Mouse (Mus musculus) spleen, adult 2 months (tissue): ENCODE results near the gene Brca1.
"Not testable (repeated sequence)": the region's sequence is repeated elsewhere in the genome, so short reads cannot be mapped to it uniquely, and the experiment has no call there.

ENCODE experiments used
- CTCF ChIP-seq: fragments of 200-500 bp; IDR thresholded peaks from 2 replicates; pipeline ENCODE4 v1.5.1; 2011; ENCODE audit warnings: mild to moderate bottlenecking, inconsistent platforms; ENCODE audit not compliant: insufficient read depth, insufficient read length, insufficient replicate concordance; ENCODE audit errors: extremely low read depth
- POLR2A ChIP-seq: fragments of 200-500 bp; IDR thresholded peaks from 2 replicates; pipeline ENCODE4 v1.6.1; 2011; ENCODE audit warnings: low read depth, low read length, inconsistent platforms

DNA sequence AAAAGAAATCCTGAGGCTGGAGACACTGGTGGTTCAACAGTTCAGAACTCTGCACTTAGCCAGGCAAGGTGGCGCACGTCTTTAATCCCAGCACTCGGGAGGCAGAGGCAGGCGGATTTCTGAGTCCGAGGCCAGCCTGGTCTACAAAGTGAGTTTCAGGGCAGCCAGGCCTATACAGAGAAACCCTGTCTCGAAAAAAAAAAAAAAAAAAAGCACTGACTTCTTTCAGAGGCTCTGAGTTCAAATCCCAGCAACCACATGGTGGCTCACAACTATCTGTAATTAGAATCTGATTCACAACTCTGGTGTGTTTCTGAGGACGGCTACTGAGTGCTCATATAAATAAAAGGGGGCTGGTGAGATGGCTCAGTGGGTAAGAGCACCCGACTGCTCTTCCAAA lies 104.9 kb downstream of the Brca1 start:
- TF ChIP-seq POLR2A, CTCF: not testable (repeated sequence)
